Mouse (Mus musculus): ENCODE results near the gene Vps45.
"Not testable (repeated sequence)": the region's sequence is repeated elsewhere in the genome, so short reads cannot be mapped to it uniquely, and the experiment has no call there.

DNA sequence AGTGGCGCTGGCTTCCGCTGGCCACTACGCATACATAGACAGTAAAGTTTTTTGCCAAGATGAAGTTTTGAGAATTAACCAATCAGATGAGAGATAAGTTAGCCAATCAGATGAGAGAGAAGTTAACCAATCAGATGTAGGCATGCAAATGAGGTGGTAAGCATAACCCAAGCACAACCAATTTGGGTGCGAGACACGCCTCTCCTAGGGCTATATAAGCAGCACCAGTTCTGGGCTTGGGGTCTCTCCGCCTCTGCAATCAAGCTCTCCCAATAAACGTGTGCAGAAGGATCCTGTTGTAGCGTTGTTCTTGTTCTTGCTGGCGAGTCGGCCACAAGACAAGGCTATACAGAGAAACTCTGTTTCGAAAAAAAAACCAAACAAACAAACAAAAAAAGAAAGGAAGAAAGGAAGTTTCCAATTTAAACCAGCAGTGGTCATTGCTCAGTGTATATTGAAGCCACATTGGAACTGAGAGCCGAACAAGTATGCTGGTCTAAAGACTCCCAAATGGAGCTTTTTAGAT is 103.6 kb downstream of the Vps45 start:
- TF ChIP-seq POLR2A, CTCF (IDR thresholded peaks at IDR 0.05; ENCODE audit: insufficient read depth, low read depth, low read length): not testable (repeated sequence)
